Mouse (Mus musculus): ENCODE data around the gene Hspa12b. TPM values are rescaled to one million over a fixed set of nuclear protein-coding genes. Genes with fewer than 3 reads are reported as not detected.

Gene Hspa12b
- 25.0 TPM in 2 replicates for polyA plus RNA-seq (2015; fragmentation: Nextera tagmentation; extraction: Ambion mirVana)

GRCm38 (mm10) chr2:131127161-131127730 is at the start of gene Hspa12b:
Hspa12b (plus strand) TSS chr2:131127280.
- Histone ChIP-seq H3K27ac (ENCODE audit: low read length) (peak within 1 kb of the TSS; percentile 85), H3K9ac (ENCODE audit: low read length) (peak within 1 kb of the TSS; percentile 87), H3K4me2 (ENCODE audit: low read depth, low read length) (peak within 1 kb of the TSS; percentile 68), H3K9me3 (replicated peaks; ENCODE audit: control insufficient read depth, low read length) (no peaks in the 10 kb centered on the region), H3K27me3 (ENCODE audit: control insufficient read depth, insufficient read depth, low read length) (no peaks in the 10 kb centered on the region), H3K4me1 (ENCODE audit: control insufficient read depth, insufficient read depth, low read length) (peaks cover 25% of the 10 kb centered on the region), H3K36me3 (ENCODE audit: control insufficient read depth, insufficient read depth, low read length) (no peaks in the 10 kb centered on the region), H3K4me3 (replicated peaks; ENCODE audit: low read length) (peak within 1 kb of the TSS; percentile 73)
- peak; percentile 94 for ATAC-seq (ENCODE audit: insufficient read depth, low FRiP score)
- WGBS: 2% methylated on average over 28 of the region's 28 CpGs

- Histone ChIP-seq H3K9me3 (replicated peaks; ENCODE audit: control insufficient read depth, low read length) (no peaks in the 10 kb centered on the region), H3K4me3 (replicated peaks; ENCODE audit: low read length) (no peak overlapping the region), H3K4me1 (ENCODE audit: control insufficient read depth, insufficient read depth, low read length) (no peaks in the 10 kb centered on the region), H3K4me2 (ENCODE audit: low read depth, low read length) (no peak overlapping the region), H3K27me3 (ENCODE audit: control insufficient read depth, insufficient read depth, low read length) (no peaks in the 10 kb centered on the region), H3K27ac (ENCODE audit: low read length) (no peak overlapping the region), H3K9ac (ENCODE audit: low read length) (no peak overlapping the region), H3K36me3 (ENCODE audit: control insufficient read depth, insufficient read depth, low read length) (no peaks in the 10 kb centered on the region)
- no peak for ATAC-seq (ENCODE audit: insufficient read depth, low FRiP score)
- WGBS: 70% methylated on average over 5 of the region's 5 CpGs
These were observed 46.6 kb upstream of the Hspa12b start for GRCm38 (mm10) chr2:131080507-131080906.

- WGBS: 76% methylated on average over 4 of the region's 4 CpGs
- no peak overlapping the region for H3K27ac ChIP-seq (ENCODE audit: low read length)
- no peaks in the 10 kb centered on the region for H3K27me3 ChIP-seq (ENCODE audit: control insufficient read depth, insufficient read depth, low read length)
- no peaks in the 10 kb centered on the region for H3K36me3 ChIP-seq (ENCODE audit: control insufficient read depth, insufficient read depth, low read length)
- ATAC-seq (ENCODE audit: insufficient read depth, low FRiP score): no peak
- H3K4me2 ChIP-seq (ENCODE audit: low read depth, low read length): no peak overlapping the region
- H3K9me3 ChIP-seq (replicated peaks; ENCODE audit: control insufficient read depth, low read length): no peaks in the 10 kb centered on the region
- H3K4me3 ChIP-seq (replicated peaks; ENCODE audit: low read length): no peak overlapping the region
- H3K4me1 ChIP-seq (ENCODE audit: control insufficient read depth, insufficient read depth, low read length): no peaks in the 10 kb centered on the region
- H3K9ac ChIP-seq (ENCODE audit: low read length): no peak overlapping the region
These were observed 42.9 kb upstream of the Hspa12b start for GRCm38 (mm10) chr2:131084206-131084605.

GRCm38 (mm10) chr2:131086667-131087390 is 40.3 kb upstream of the Hspa12b start, which contains the start of gene Siglec1:
Siglec1 (minus strand) TSS chr2:131086765.
- Histone ChIP-seq H3K4me2 (ENCODE audit: low read depth, low read length) (no peak within 1 kb of the TSS), H3K36me3 (ENCODE audit: control insufficient read depth, insufficient read depth, low read length) (no peaks in the 10 kb centered on the region), H3K4me3 (replicated peaks; ENCODE audit: low read length) (no peak within 1 kb of the TSS), H3K9ac (ENCODE audit: low read length) (no peak within 1 kb of the TSS), H3K27me3 (ENCODE audit: control insufficient read depth, insufficient read depth, low read length) (no peaks in the 10 kb centered on the region), H3K4me1 (ENCODE audit: control insufficient read depth, insufficient read depth, low read length) (no peaks in the 10 kb centered on the region), H3K9me3 (replicated peaks; ENCODE audit: control insufficient read depth, low read length) (no peaks in the 10 kb centered on the region), H3K27ac (ENCODE audit: low read length) (no peak within 1 kb of the TSS)
- no peak for ATAC-seq (ENCODE audit: insufficient read depth, low FRiP score)
- 77% methylated on average over 11 of the region's 11 CpGs for WGBS

- Histone ChIP-seq H3K27me3 (ENCODE audit: control insufficient read depth, insufficient read depth, low read length) (no peaks in the 10 kb centered on the region), H3K9me3 (replicated peaks; ENCODE audit: control insufficient read depth, low read length) (no peaks in the 10 kb centered on the region), H3K9ac (ENCODE audit: low read length) (no peak overlapping the region), H3K4me1 (ENCODE audit: control insufficient read depth, insufficient read depth, low read length) (no peaks in the 10 kb centered on the region), H3K27ac (ENCODE audit: low read length) (no peak overlapping the region), H3K36me3 (ENCODE audit: control insufficient read depth, insufficient read depth, low read length) (no peaks in the 10 kb centered on the region), H3K4me2 (ENCODE audit: low read depth, low read length) (no peak overlapping the region), H3K4me3 (replicated peaks; ENCODE audit: low read length) (no peak overlapping the region)
- no peak for ATAC-seq (ENCODE audit: insufficient read depth, low FRiP score)
- 68% methylated on average over 4 of the region's 4 CpGs for WGBS
These were observed 38.5 kb upstream of the Hspa12b start for GRCm38 (mm10) chr2:131088581-131088980.

- WGBS: 80% methylated on average over 1 of the region's 1 CpGs
- Histone ChIP-seq H3K36me3 (ENCODE audit: control insufficient read depth, insufficient read depth, low read length) (no peaks in the 10 kb centered on the region), H3K4me2 (ENCODE audit: low read depth, low read length) (no peak overlapping the region), H3K4me1 (ENCODE audit: control insufficient read depth, insufficient read depth, low read length) (no peaks in the 10 kb centered on the region), H3K9ac (ENCODE audit: low read length) (no peak overlapping the region), H3K27ac (ENCODE audit: low read length) (no peak overlapping the region), H3K4me3 (replicated peaks; ENCODE audit: low read length) (no peak overlapping the region), H3K9me3 (replicated peaks; ENCODE audit: control insufficient read depth, low read length) (no peaks in the 10 kb centered on the region), H3K27me3 (ENCODE audit: control insufficient read depth, insufficient read depth, low read length) (no peaks in the 10 kb centered on the region)
- ATAC-seq (ENCODE audit: insufficient read depth, low FRiP score): no peak
These were observed 37.4 kb upstream of the Hspa12b start for GRCm38 (mm10) chr2:131089634-131090033.

GRCm38 (mm10) chr2:131090852-131091251 is 36.2 kb upstream of the Hspa12b start:
- Histone ChIP-seq H3K36me3 (ENCODE audit: control insufficient read depth, insufficient read depth, low read length) (no peaks in the 10 kb centered on the region), H3K27me3 (ENCODE audit: control insufficient read depth, insufficient read depth, low read length) (no peaks in the 10 kb centered on the region), H3K4me3 (replicated peaks; ENCODE audit: low read length) (no peak overlapping the region), H3K4me2 (ENCODE audit: low read depth, low read length) (no peak overlapping the region), H3K27ac (ENCODE audit: low read length) (no peak overlapping the region), H3K9me3 (replicated peaks; ENCODE audit: control insufficient read depth, low read length) (no peaks in the 10 kb centered on the region), H3K9ac (ENCODE audit: low read length) (no peak overlapping the region), H3K4me1 (ENCODE audit: control insufficient read depth, insufficient read depth, low read length) (peaks cover 3% of the 10 kb centered on the region)
- WGBS: 69% methylated on average over 3 of the region's 3 CpGs
- no peak for ATAC-seq (ENCODE audit: insufficient read depth, low FRiP score)

GRCm38 (mm10) chr2:131093577-131093976 is 33.5 kb upstream of the Hspa12b start:
- Histone ChIP-seq H3K9ac (ENCODE audit: low read length) (no peak overlapping the region), H3K9me3 (replicated peaks; ENCODE audit: control insufficient read depth, low read length) (no peaks in the 10 kb centered on the region), H3K27ac (ENCODE audit: low read length) (no peak overlapping the region), H3K27me3 (ENCODE audit: control insufficient read depth, insufficient read depth, low read length) (no peaks in the 10 kb centered on the region), H3K4me2 (ENCODE audit: low read depth, low read length) (no peak overlapping the region), H3K4me3 (replicated peaks; ENCODE audit: low read length) (no peak overlapping the region), H3K36me3 (ENCODE audit: control insufficient read depth, insufficient read depth, low read length) (no peaks in the 10 kb centered on the region), H3K4me1 (ENCODE audit: control insufficient read depth, insufficient read depth, low read length) (peaks cover 9% of the 10 kb centered on the region)
- WGBS: 86% methylated on average over 5 of the region's 5 CpGs
- no peak for ATAC-seq (ENCODE audit: insufficient read depth, low FRiP score)

- no peak overlapping the region for H3K27ac ChIP-seq (ENCODE audit: low read length)
- WGBS: 0% methylated on average over 1 of the region's 1 CpGs
- H3K9ac ChIP-seq (ENCODE audit: low read length): no peak overlapping the region
- no peak overlapping the region for H3K4me2 ChIP-seq (ENCODE audit: low read depth, low read length)
- H3K27me3 ChIP-seq (ENCODE audit: control insufficient read depth, insufficient read depth, low read length): no peaks in the 10 kb centered on the region
- H3K4me3 ChIP-seq (replicated peaks; ENCODE audit: low read length): no peak overlapping the region
- H3K9me3 ChIP-seq (replicated peaks; ENCODE audit: control insufficient read depth, low read length): no peaks in the 10 kb centered on the region
- ATAC-seq (ENCODE audit: insufficient read depth, low FRiP score): 0 out of 2 replicates have a peak, but pooled peaks have one; percentile 45
- H3K36me3 ChIP-seq (ENCODE audit: control insufficient read depth, insufficient read depth, low read length): no peaks in the 10 kb centered on the region
- peaks cover 9% of the 10 kb centered on the region for H3K4me1 ChIP-seq (ENCODE audit: control insufficient read depth, insufficient read depth, low read length)
These were observed 32.3 kb upstream of the Hspa12b start for GRCm38 (mm10) chr2:131094823-131095222.
